Mouse (Mus musculus): ENCODE measurements at regions not wholly inside any gene's neighbourhood (a gene's known extent, or its start where the extent isn't known, plus 50 kb on each side); places are given as distances from the start of the nearest gene placed in this dataset.

GRCm38 (mm10) chr3:29768592-29768991 is 686.8 kb downstream of the Egfem1 start:
- Histone ChIP-seq H3K27ac (ENCODE audit: low read length) (no peak overlapping the region), H3K9me3 (ENCODE audit: low read length) (no peaks in the 10 kb centered on the region), H3K4me3 (ENCODE audit: low read depth, low read length) (no peak overlapping the region), H3K36me3 (ENCODE audit: insufficient read depth, low read length) (no peaks in the 10 kb centered on the region), H3K4me1 (ENCODE audit: insufficient read depth, low read depth, low read length) (no peaks in the 10 kb centered on the region), H3K27me3 (replicated peaks; ENCODE audit: insufficient read depth, low read length) (no peaks in the 10 kb centered on the region), H3K4me2 (replicated peaks; ENCODE audit: low read depth, low read length) (no peak overlapping the region), H3K9ac (replicated peaks; ENCODE audit: low read depth) (no peak overlapping the region)
- TF ChIP-seq CTCF (IDR thresholded peaks at IDR 0.05) = no peak
- TF ChIP-seq EP300 (IDR thresholded peaks at IDR 0.05) = no peak
- DNase-seq (ENCODE audit: low spot score) (no peak), ATAC-seq (no peak)
- WGBS = 82% methylated on average over 5 of the region's 5 CpGs

- TF ChIP-seq EP300 (IDR thresholded peaks at IDR 0.05) (no peak), CTCF (IDR thresholded peaks at IDR 0.05) (no peak)
Observed at GRCm38 (mm10) chr3:29764021-29764420, 682.2 kb downstream of the Egfem1 start.

GRCm38 (mm10) chr3:29757821-29758494 is 676.1 kb downstream of the Egfem1 start:
- H3K27ac ChIP-seq (ENCODE audit: low read length) = no peak overlapping the region
- H3K9me3 ChIP-seq (ENCODE audit: low read length) = no peaks in the 10 kb centered on the region
- no peaks in the 10 kb centered on the region for H3K36me3 ChIP-seq (ENCODE audit: insufficient read depth, low read length)
- no peak for TF ChIP-seq CTCF (IDR thresholded peaks at IDR 0.05)
- no peak for TF ChIP-seq EP300 (IDR thresholded peaks at IDR 0.05)
- no peak overlapping the region for H3K9ac ChIP-seq (replicated peaks; ENCODE audit: low read depth)
- peak; percentile 51 for DNase-seq (ENCODE audit: low spot score)
- H3K4me1 ChIP-seq (ENCODE audit: insufficient read depth, low read depth, low read length) = no peaks in the 10 kb centered on the region
- no peaks in the 10 kb centered on the region for H3K27me3 ChIP-seq (replicated peaks; ENCODE audit: insufficient read depth, low read length)
- H3K4me3 ChIP-seq (ENCODE audit: low read depth, low read length) = no peak overlapping the region
- 0 out of 2 replicates have a peak, but pooled peaks have one; percentile 30 for ATAC-seq
- no peak overlapping the region for H3K4me2 ChIP-seq (replicated peaks; ENCODE audit: low read depth, low read length)
- 33% methylated on average over 8 of the region's 8 CpGs for WGBS

More at GRCm38 (mm10) chr3:29764021-29764420, 682.2 kb downstream of the Egfem1 start:
- H3K4me3 ChIP-seq (ENCODE audit: low read depth, low read length) = no peak overlapping the region
- no peaks in the 10 kb centered on the region for H3K4me1 ChIP-seq (ENCODE audit: insufficient read depth, low read depth, low read length)
- H3K27me3 ChIP-seq (replicated peaks; ENCODE audit: insufficient read depth, low read length) = no peaks in the 10 kb centered on the region
- no peaks in the 10 kb centered on the region for H3K9me3 ChIP-seq (ENCODE audit: low read length)
- no peak overlapping the region for H3K27ac ChIP-seq (ENCODE audit: low read length)
- H3K36me3 ChIP-seq (ENCODE audit: insufficient read depth, low read length) = no peaks in the 10 kb centered on the region
- 92% methylated on average over 3 of the region's 3 CpGs for WGBS
- ATAC-seq = no peak
- H3K9ac ChIP-seq (replicated peaks; ENCODE audit: low read depth) = no peak overlapping the region
- H3K4me2 ChIP-seq (replicated peaks; ENCODE audit: low read depth, low read length) = no peak overlapping the region
- no peak for DNase-seq (ENCODE audit: low spot score)

Data from lung, postnatal 0 days (tissue).